Mouse (Mus musculus) thymus, adult 2 months (tissue): ENCODE measurements around the gene Fasl. TPM values are rescaled to one million over a fixed set of nuclear protein-coding genes. Genes with fewer than 3 reads are reported as not detected.
A peak's percentile ranks its signal among the peaks of the same experiment; 100 is the strongest.

Experiments used
- DNase-seq: peaks from one replicate; pipeline ENCODE4 v3.0.0; 2021
- H3K27ac ChIP-seq: fragments of 200-500 bp; 2 replicates; pipeline ENCODE4 v1.5.1; 2012; ENCODE audit warnings: low read length, control low read depth; ENCODE audit not compliant: control insufficient read depth, insufficient read depth
- H3K27me3 ChIP-seq: fragments of 200-500 bp; 2 replicates; pipeline ENCODE4 v1.6.1; 2012; ENCODE audit warnings: mild to moderate bottlenecking, low read length, moderate library complexity, mixed read lengths; ENCODE audit not compliant: control insufficient read depth, insufficient read depth
- H3K36me3 ChIP-seq: fragments of 200-500 bp; 2 replicates; pipeline ENCODE4 v1.6.1; 2012; ENCODE audit warnings: mild to moderate bottlenecking, low read length, moderate library complexity; ENCODE audit not compliant: control insufficient read depth, insufficient read depth
- H3K4me1 ChIP-seq: fragments of 200-500 bp; replicated peaks from 2 replicates; pipeline ENCODE4 v1.6.1; 2012; ENCODE audit warnings: low read length; ENCODE audit not compliant: control insufficient read depth, insufficient read depth
- H3K4me3 ChIP-seq: fragments of 200-500 bp; 2 replicates; pipeline ENCODE4 v1.5.1; 2012; ENCODE audit warnings: mild to moderate bottlenecking, low read length, control low read depth, moderate library complexity; ENCODE audit not compliant: control insufficient read depth, insufficient read depth
- CTCF ChIP-seq: fragments of 200-500 bp; IDR thresholded peaks from 2 replicates; pipeline ENCODE4 v1.5.1; 2012; ENCODE audit warnings: mild to moderate bottlenecking, control low read depth, low read length, moderate library complexity, borderline replicate concordance; ENCODE audit not compliant: control insufficient read depth, poor library complexity, insufficient read depth; ENCODE audit errors: extremely low read depth
- POLR2A ChIP-seq: fragments of 200-500 bp; IDR thresholded peaks from 2 replicates; pipeline ENCODE4 v1.6.1; 2012; ENCODE audit warnings: mild to moderate bottlenecking, low read length, control low read depth, moderate library complexity; ENCODE audit not compliant: control insufficient read depth, poor library complexity, insufficient read depth; ENCODE audit errors: extremely low read depth
- WGBS: fragments of 180-500 bp; shearing (Covaris S2); methylation state at CpG from one replicate; pipeline ENCODE4 v1.1.7; 2018; 5-methylcytosine and 5-hydroxymethylcytosine counted together
- polyA plus RNA-seq: library from polyadenylated mRNA; depleted of rRNA; stranded (reverse); fragments of >200 nt; gene quantifications from 2 replicates; pipeline ENCODE4 v1.2.3, GENCODE M21; 2012

Fasl gene
- polyA plus RNA-seq, 1 experiment = 0.78 TPM

GRCm38 (mm10) chr1:161750471-161751041 is 37.7 kb downstream of the Fasl start:
- Histone ChIP-seq H3K27ac (no peak overlapping the region), H3K36me3 (no peaks in the 10 kb centered on the region), H3K4me3 (no peak overlapping the region), H3K27me3 (no peaks in the 10 kb centered on the region), H3K4me1 (peaks cover 6% of the 10 kb centered on the region; the same call in 1 of the 2 replicates)
- DNase-seq = no peak
- 70% methylated on average over 8 of the region's 8 CpGs for WGBS
- TF ChIP-seq CTCF (no peak), POLR2A (no peak)

GRCm38 (mm10) chr1:161748685-161749084 is 39.6 kb downstream of the Fasl start:
- Histone ChIP-seq H3K4me1 (peaks cover 6% of the 10 kb centered on the region; the same call in 1 of the 2 replicates), H3K36me3 (no peaks in the 10 kb centered on the region), H3K4me3 (no peak overlapping the region), H3K27ac (no peak overlapping the region), H3K27me3 (no peaks in the 10 kb centered on the region)
- 96% methylated on average over 6 of the region's 6 CpGs for WGBS
- no peak for TF ChIP-seq CTCF
- no peak for TF ChIP-seq POLR2A
- no peak for DNase-seq

- WGBS = 9% methylated on average over 8 of the region's 8 CpGs
- Histone ChIP-seq H3K27me3 (no peaks in the 10 kb centered on the region), H3K4me3 (no peak overlapping the region), H3K27ac (no peak overlapping the region), H3K4me1 (peaks cover 6% of the 10 kb centered on the region; the same call in 1 of the 2 replicates), H3K36me3 (no peaks in the 10 kb centered on the region)
- TF ChIP-seq CTCF (no peak), POLR2A (no peak)
- peak; percentile 85 for DNase-seq
These were observed 40.2 kb downstream of the Fasl start for GRCm38 (mm10) chr1:161748138-161748537.

GRCm38 (mm10) chr1:161746542-161747302 is 41.6 kb downstream of the Fasl start:
- DNase-seq = no peak
- no peak overlapping the region for H3K4me3 ChIP-seq
- H3K27me3 ChIP-seq = no peaks in the 10 kb centered on the region
- H3K4me1 ChIP-seq = peaks cover 6% of the 10 kb centered on the region; the same call in 1 of the 2 replicates
- H3K36me3 ChIP-seq = no peaks in the 10 kb centered on the region
- 93% methylated on average over 25 of the region's 25 CpGs for WGBS
- TF ChIP-seq CTCF = no peak
- TF ChIP-seq POLR2A = no peak
- no peak overlapping the region for H3K27ac ChIP-seq

- Histone ChIP-seq H3K36me3 (no peaks in the 10 kb centered on the region), H3K27ac (no peak overlapping the region), H3K4me1 (no peaks in the 10 kb centered on the region), H3K4me3 (no peak overlapping the region), H3K27me3 (no peaks in the 10 kb centered on the region)
- no peak for DNase-seq
- TF ChIP-seq CTCF (no peak), POLR2A (no peak)
- 62% methylated on average over 4 of the region's 4 CpGs for WGBS
These were observed 43.4 kb downstream of the Fasl start for GRCm38 (mm10) chr1:161744855-161745254.

- Histone ChIP-seq H3K27me3 (no peaks in the 10 kb centered on the region), H3K4me3 (no peak overlapping the region), H3K36me3 (no peaks in the 10 kb centered on the region), H3K4me1 (no peaks in the 10 kb centered on the region), H3K27ac (no peak overlapping the region)
- TF ChIP-seq POLR2A = no peak
- TF ChIP-seq CTCF = no peak
- WGBS = 73% methylated on average over 4 of the region's 4 CpGs
- DNase-seq = no peak
These were observed 44.1 kb downstream of the Fasl start for GRCm38 (mm10) chr1:161744209-161744608.
